Mouse (Mus musculus) inflammation-experienced regulatory T-cells (primary cell): ENCODE results near the gene Bcl7b. TPM values are rescaled to one million over a fixed set of nuclear protein-coding genes. Genes with fewer than 3 reads are reported as not detected.

Experiments used
- polyA plus RNA-seq, 2 experiments: library from polyadenylated mRNA; unstranded; fragments of 100-300 nt; shearing (Covaris generic); gene quantifications; one replicate each; pipeline ENCODE4 v1.2.1; 2017

The Bcl7b gene
- polyA plus RNA-seq, result 100 to 1,000 TPM in 1 of 2 experiments, 10 to 100 TPM in 1; 79.4 to 103 TPM

GRCm38 (mm10) chr5:135168063-135169062, at the start of gene Bcl7b:
Gene Bcl7b, plus strand, starts transcription at chr5:135168283.

GRCm38 (mm10) chr5:135149053-135149819, 18.8 kb upstream of the Bcl7b start, which contains the start of gene Tbl2:
Gene Tbl2, plus strand, starts transcription at chr5:135149657.

GRCm38 (mm10) chr5:135186621-135187348, 18.7 kb downstream of the Bcl7b start, which contains the start of gene Baz1b:
Gene Baz1b, plus strand, starts transcription at chr5:135187264.

Other genes with a start within 250 kb of the Bcl7b start
- 10 to 100 TPM in 1 of 2 experiments, 1 to 10 TPM in 1; 8.9 to 11.3 TPM for gene Mettl27, start 235.9 kb upstream of the Bcl7b start, polyA plus RNA-seq
- under 1 TPM in 1 of 2 experiments, not detected in 1; 0.11 TPM for gene Cldn4, start 221.3 kb upstream of the Bcl7b start, polyA plus RNA-seq
- 1 to 10 TPM in 1 of 2 experiments, not detected in 1; 1.4 TPM for gene Cldn3, start 182.1 kb upstream of the Bcl7b start, polyA plus RNA-seq
- 10 to 100 TPM; 65.6 to 77.7 TPM for gene Abhd11, start 159.1 kb upstream of the Bcl7b start, polyA plus RNA-seq
- 10 to 100 TPM; 17.8 to 18.6 TPM for gene Stx1a, start 144.8 kb upstream of the Bcl7b start, polyA plus RNA-seq
- gene Dnajc30, start 104.1 kb upstream of the Bcl7b start, polyA plus RNA-seq, result 10 to 100 TPM; 15.5 to 16.3 TPM
- gene Bud23, start 103.3 kb upstream of the Bcl7b start, polyA plus RNA-seq, result 100 to 1,000 TPM; 106 to 121 TPM
- gene Vps37d, start 90.0 kb upstream of the Bcl7b start, polyA plus RNA-seq, result 1 to 10 TPM in 1 of 2 experiments, under 1 TPM in 1; 0.17 to 1.8 TPM
- gene Mlxipl, start 78.4 kb upstream of the Bcl7b start, polyA plus RNA-seq, result 1 to 10 TPM in 1 of 2 experiments, under 1 TPM in 1; 0.34 to 1.3 TPM
- 10 to 100 TPM; 18.3 to 26.6 TPM for gene Tbl2, start 18.6 kb upstream of the Bcl7b start, polyA plus RNA-seq
- gene Baz1b, start 19.0 kb downstream of the Bcl7b start, polyA plus RNA-seq, result 10 to 100 TPM; 47.8 to 58.8 TPM
- under 1 TPM in 1 of 2 experiments, not detected in 1; 0.20 TPM for gene Fzd9, start 82.9 kb downstream of the Bcl7b start, polyA plus RNA-seq
- 1 to 10 TPM in 1 of 2 experiments, not detected in 1; 2.1 TPM for gene Fkbp6, start 181.8 kb downstream of the Bcl7b start, polyA plus RNA-seq
- gene Trim50, start 185.0 kb downstream of the Bcl7b start, polyA plus RNA-seq, result under 1 TPM in 1 of 2 experiments, not detected in 1; 0.45 TPM
- gene Nsun5, start 201.7 kb downstream of the Bcl7b start, polyA plus RNA-seq, result 10 to 100 TPM; 38.8 to 54.6 TPM
- 10 to 100 TPM; 29.2 to 36.8 TPM for gene Pom121, start 226.3 kb downstream of the Bcl7b start, polyA plus RNA-seq